Mouse (Mus musculus): ENCODE measurements around the gene Megf11. TPM values are rescaled to one million over a fixed set of nuclear protein-coding genes. Genes with fewer than 3 reads are reported as not detected.
A peak's percentile ranks its signal among the peaks of the same experiment; 100 is the strongest.

Megf11 gene
- polyA plus RNA-seq, 1 experiment: 0.94 TPM

DNA sequence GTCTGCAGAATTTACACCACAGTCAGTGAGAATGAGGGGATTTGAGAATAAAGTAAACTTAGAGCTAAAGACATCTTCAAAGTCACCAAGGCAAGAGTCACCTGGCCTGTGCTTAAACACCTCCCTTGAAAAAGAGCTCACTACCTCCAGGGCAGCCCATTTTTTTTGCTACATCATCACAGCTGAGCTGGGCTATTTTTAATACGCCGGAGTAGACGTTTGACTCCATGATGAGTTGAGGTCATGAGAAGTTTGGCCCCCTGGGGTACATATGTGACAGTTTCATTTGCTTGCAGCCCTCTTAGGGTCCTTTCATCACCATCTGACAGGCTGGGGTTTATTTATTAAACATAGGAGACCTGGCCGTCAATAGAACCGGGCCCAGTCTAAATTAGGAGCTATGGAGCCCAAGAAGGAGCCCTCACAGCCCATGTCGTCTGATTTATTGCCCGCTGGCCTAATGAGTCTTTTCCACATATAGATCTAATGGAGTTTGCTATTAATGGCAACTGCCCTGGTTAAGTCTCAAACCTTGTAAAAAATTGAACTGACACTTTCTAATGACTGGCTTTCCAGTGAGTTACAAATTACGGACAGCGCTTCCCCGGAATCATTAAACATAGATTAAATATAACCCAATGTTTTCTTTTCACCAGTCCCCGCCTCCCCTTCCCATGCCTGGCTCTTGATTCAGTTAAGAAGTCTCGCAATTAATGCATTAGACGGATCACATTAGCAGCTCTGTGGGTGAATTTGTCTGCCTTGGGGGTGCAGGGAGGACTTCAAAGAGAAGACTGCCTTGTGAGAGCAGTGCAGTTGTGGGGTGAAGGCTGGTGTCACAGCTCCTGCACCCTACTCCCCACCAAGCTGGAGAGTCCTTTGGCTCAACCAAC is 301.9 kb downstream of the Megf11 start:
- H3K27me3 ChIP-seq (ENCODE audit: control insufficient read depth, insufficient read depth, low read length, poor library complexity, severe bottlenecking): no peaks in the 10 kb centered on the region
- no peak overlapping the region for H3K27ac ChIP-seq (ENCODE audit: insufficient read depth, low read length)
- no peaks in the 10 kb centered on the region for H3K9me3 ChIP-seq (replicated peaks; ENCODE audit: control insufficient read depth, insufficient read depth, low read length, poor library complexity, severe bottlenecking)
- H3K9ac ChIP-seq (ENCODE audit: low read depth, poor library complexity, severe bottlenecking): no peak overlapping the region
- no peak overlapping the region for H3K4me3 ChIP-seq (ENCODE audit: low read depth, low read length)
- TF ChIP-seq EP300 (IDR thresholded peaks at IDR 0.05; ENCODE audit: insufficient read depth, low read depth, low read length) (no peak), POLR2A (IDR thresholded peaks at IDR 0.05; ENCODE audit: insufficient read depth, low read length) (no peak), CTCF (IDR thresholded peaks at IDR 0.05; ENCODE audit: low read depth, low read length) (no peak)
- H3K4me1 ChIP-seq (ENCODE audit: control insufficient read depth, insufficient read depth, low read length): no peaks in the 10 kb centered on the region
- H3K36me3 ChIP-seq (ENCODE audit: control insufficient read depth, insufficient read depth, low read length, poor library complexity, severe bottlenecking): no peaks in the 10 kb centered on the region

DNA sequence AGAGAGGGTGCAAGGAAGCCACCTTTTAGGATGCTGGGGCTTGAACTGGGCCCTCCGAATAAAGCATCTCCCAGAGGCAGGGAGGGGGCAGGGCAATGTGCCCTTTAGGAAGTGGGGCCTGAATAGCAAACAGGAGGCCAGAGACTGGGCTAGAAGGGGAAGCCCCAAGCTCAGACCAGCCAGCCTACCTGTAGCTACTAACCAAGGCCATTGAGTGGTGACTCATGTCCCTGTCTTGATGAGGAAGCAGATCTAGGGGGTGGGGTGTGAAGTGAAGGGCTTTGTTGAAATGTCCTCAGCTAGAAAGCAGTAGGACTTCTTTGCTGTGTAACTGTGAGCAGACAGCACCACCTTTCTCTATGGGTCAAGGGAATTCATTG is 302.6 kb downstream of the Megf11 start:
- no peaks in the 10 kb centered on the region for H3K27me3 ChIP-seq (ENCODE audit: control insufficient read depth, insufficient read depth, low read length, poor library complexity, severe bottlenecking)
- H3K9me3 ChIP-seq (replicated peaks; ENCODE audit: control insufficient read depth, insufficient read depth, low read length, poor library complexity, severe bottlenecking): no peaks in the 10 kb centered on the region
- H3K4me3 ChIP-seq (ENCODE audit: low read depth, low read length): no peak overlapping the region
- no peak overlapping the region for H3K9ac ChIP-seq (ENCODE audit: low read depth, poor library complexity, severe bottlenecking)
- no peaks in the 10 kb centered on the region for H3K4me1 ChIP-seq (ENCODE audit: control insufficient read depth, insufficient read depth, low read length)
- TF ChIP-seq CTCF (IDR thresholded peaks at IDR 0.05; ENCODE audit: low read depth, low read length) (no peak), EP300 (IDR thresholded peaks at IDR 0.05; ENCODE audit: insufficient read depth, low read depth, low read length) (no peak), POLR2A (IDR thresholded peaks at IDR 0.05; ENCODE audit: insufficient read depth, low read length) (no peak)
- no peaks in the 10 kb centered on the region for H3K36me3 ChIP-seq (ENCODE audit: control insufficient read depth, insufficient read depth, low read length, poor library complexity, severe bottlenecking)
- no peak overlapping the region for H3K27ac ChIP-seq (ENCODE audit: insufficient read depth, low read length)

DNA sequence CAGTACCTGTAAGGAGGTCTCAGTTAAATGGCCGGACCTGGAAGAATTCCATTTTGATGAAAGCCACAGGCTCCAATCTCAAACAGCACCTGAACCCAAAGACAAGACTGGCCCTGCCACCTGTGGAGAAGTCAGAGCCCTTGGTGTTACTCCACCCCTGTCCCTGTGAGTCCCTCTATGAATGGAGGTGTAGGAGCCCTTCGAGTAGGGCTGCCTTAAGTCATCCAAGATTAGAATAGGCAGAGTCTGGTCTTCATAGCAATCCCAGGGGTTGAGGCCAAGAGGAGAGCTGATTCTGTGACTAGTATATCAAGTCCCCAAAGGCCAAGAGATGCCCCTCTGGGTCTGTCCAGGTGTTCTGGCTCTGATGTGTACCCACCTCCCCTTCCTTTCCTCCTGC is 305.3 kb downstream of the Megf11 start:
- Histone ChIP-seq H3K27me3 (ENCODE audit: control insufficient read depth, insufficient read depth, low read length, poor library complexity, severe bottlenecking) (no peaks in the 10 kb centered on the region), H3K9me3 (replicated peaks; ENCODE audit: control insufficient read depth, insufficient read depth, low read length, poor library complexity, severe bottlenecking) (no peaks in the 10 kb centered on the region), H3K36me3 (ENCODE audit: control insufficient read depth, insufficient read depth, low read length, poor library complexity, severe bottlenecking) (no peaks in the 10 kb centered on the region), H3K4me1 (ENCODE audit: control insufficient read depth, insufficient read depth, low read length) (no peaks in the 10 kb centered on the region), H3K9ac (ENCODE audit: low read depth, poor library complexity, severe bottlenecking) (no peak overlapping the region), H3K27ac (ENCODE audit: insufficient read depth, low read length) (no peak overlapping the region), H3K4me3 (ENCODE audit: low read depth, low read length) (no peak overlapping the region)
- TF ChIP-seq POLR2A (IDR thresholded peaks at IDR 0.05; ENCODE audit: insufficient read depth, low read length): no peak
- TF ChIP-seq EP300 (IDR thresholded peaks at IDR 0.05; ENCODE audit: insufficient read depth, low read depth, low read length): no peak
- no peak for TF ChIP-seq CTCF (IDR thresholded peaks at IDR 0.05; ENCODE audit: low read depth, low read length)

DNA sequence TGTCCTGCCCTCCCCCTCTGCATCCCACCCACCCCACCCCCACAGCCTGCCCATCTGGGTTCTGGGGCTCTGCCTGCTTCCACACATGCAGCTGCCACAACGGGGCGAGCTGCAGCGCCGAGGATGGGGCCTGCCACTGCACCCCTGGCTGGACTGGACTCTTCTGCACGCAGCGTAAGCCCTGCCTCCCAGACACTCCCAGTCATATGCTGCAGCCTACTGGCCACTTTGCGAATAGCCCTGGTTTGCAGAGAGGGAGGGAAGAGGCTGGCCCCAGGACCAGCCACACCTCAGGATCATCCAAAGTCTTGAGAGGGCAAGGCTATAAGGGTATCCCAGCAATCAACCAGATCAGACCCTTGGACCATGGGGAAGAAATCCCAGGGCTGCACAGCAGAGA is 305.8 kb downstream of the Megf11 start:
- no peak overlapping the region for H3K9ac ChIP-seq (ENCODE audit: low read depth, poor library complexity, severe bottlenecking)

DNA sequence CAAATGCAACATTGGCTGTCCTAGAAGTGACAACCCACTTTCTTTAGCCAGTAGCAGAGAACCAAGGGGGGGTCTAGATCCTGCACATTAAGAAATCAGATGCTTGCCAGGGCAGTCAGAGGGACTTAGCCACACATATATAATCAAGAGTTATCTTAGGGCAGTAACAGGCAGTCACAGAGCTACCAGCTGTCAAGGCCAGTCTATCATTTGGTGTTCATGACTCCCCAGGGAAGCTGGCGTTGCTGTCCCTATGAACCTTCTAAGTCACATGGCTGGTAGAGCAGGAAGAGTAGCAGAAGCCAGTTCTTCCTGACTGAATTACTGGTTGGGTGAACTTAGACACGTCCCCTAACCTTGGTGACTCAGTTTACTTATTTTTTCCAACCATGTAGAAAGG is 307.7 kb downstream of the Megf11 start:
- Histone ChIP-seq H3K27ac (ENCODE audit: insufficient read depth, low read length) (no peak overlapping the region), H3K27me3 (ENCODE audit: control insufficient read depth, insufficient read depth, low read length, poor library complexity, severe bottlenecking) (no peaks in the 10 kb centered on the region), H3K4me3 (ENCODE audit: low read depth, low read length) (no peak overlapping the region), H3K36me3 (ENCODE audit: control insufficient read depth, insufficient read depth, low read length, poor library complexity, severe bottlenecking) (no peaks in the 10 kb centered on the region), H3K9me3 (replicated peaks; ENCODE audit: control insufficient read depth, insufficient read depth, low read length, poor library complexity, severe bottlenecking) (no peaks in the 10 kb centered on the region), H3K9ac (ENCODE audit: low read depth, poor library complexity, severe bottlenecking) (no peak overlapping the region), H3K4me1 (ENCODE audit: control insufficient read depth, insufficient read depth, low read length) (no peaks in the 10 kb centered on the region)
- TF ChIP-seq EP300 (IDR thresholded peaks at IDR 0.05; ENCODE audit: insufficient read depth, low read depth, low read length) (no peak), CTCF (IDR thresholded peaks at IDR 0.05; ENCODE audit: low read depth, low read length) (no peak), POLR2A (IDR thresholded peaks at IDR 0.05; ENCODE audit: insufficient read depth, low read length) (no peak)

More for the DNA sequence above, 305.8 kb downstream of the Megf11 start:
- H3K27me3 ChIP-seq (ENCODE audit: control insufficient read depth, insufficient read depth, low read length, poor library complexity, severe bottlenecking): no peaks in the 10 kb centered on the region
- H3K27ac ChIP-seq (ENCODE audit: insufficient read depth, low read length): no peak overlapping the region
- TF ChIP-seq CTCF (IDR thresholded peaks at IDR 0.05; ENCODE audit: low read depth, low read length) (peak; percentile 87), POLR2A (IDR thresholded peaks at IDR 0.05; ENCODE audit: insufficient read depth, low read length) (no peak), EP300 (IDR thresholded peaks at IDR 0.05; ENCODE audit: insufficient read depth, low read depth, low read length) (no peak)
- no peaks in the 10 kb centered on the region for H3K36me3 ChIP-seq (ENCODE audit: control insufficient read depth, insufficient read depth, low read length, poor library complexity, severe bottlenecking)
- no peaks in the 10 kb centered on the region for H3K9me3 ChIP-seq (replicated peaks; ENCODE audit: control insufficient read depth, insufficient read depth, low read length, poor library complexity, severe bottlenecking)
- no peak overlapping the region for H3K4me3 ChIP-seq (ENCODE audit: low read depth, low read length)
- H3K4me1 ChIP-seq (ENCODE audit: control insufficient read depth, insufficient read depth, low read length): no peaks in the 10 kb centered on the region

DNA sequence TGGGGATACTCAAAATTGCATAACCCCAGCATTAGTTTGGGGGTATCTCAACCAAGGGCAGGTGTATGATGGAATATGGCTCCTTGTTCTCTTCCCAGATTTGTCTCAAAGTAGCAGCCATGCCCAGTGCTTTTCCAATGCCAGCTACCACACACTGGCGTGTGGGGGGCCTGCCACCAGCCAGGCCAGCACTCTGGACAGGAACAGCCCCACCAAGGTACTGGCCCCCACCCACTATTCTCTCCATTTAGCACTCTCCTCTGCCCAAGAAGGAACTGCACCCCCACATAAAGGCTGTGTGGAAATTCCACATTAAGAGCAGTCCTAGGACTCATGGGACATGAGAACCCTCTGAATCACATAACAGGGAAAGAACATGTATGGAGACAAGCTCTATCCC is 309.8 kb downstream of the Megf11 start:
- TF ChIP-seq EP300 (IDR thresholded peaks at IDR 0.05; ENCODE audit: insufficient read depth, low read depth, low read length) (no peak), POLR2A (IDR thresholded peaks at IDR 0.05; ENCODE audit: insufficient read depth, low read length) (no peak), CTCF (IDR thresholded peaks at IDR 0.05; ENCODE audit: low read depth, low read length) (no peak)
- H3K36me3 ChIP-seq (ENCODE audit: control insufficient read depth, insufficient read depth, low read length, poor library complexity, severe bottlenecking): no peaks in the 10 kb centered on the region

More for the DNA sequence above, 309.8 kb downstream of the Megf11 start:
- Histone ChIP-seq H3K4me1 (ENCODE audit: control insufficient read depth, insufficient read depth, low read length) (no peaks in the 10 kb centered on the region), H3K27me3 (ENCODE audit: control insufficient read depth, insufficient read depth, low read length, poor library complexity, severe bottlenecking) (no peaks in the 10 kb centered on the region), H3K4me3 (ENCODE audit: low read depth, low read length) (no peak overlapping the region), H3K9ac (ENCODE audit: low read depth, poor library complexity, severe bottlenecking) (no peak overlapping the region), H3K9me3 (replicated peaks; ENCODE audit: control insufficient read depth, insufficient read depth, low read length, poor library complexity, severe bottlenecking) (no peaks in the 10 kb centered on the region), H3K27ac (ENCODE audit: insufficient read depth, low read length) (no peak overlapping the region)
